Mouse (Mus musculus): ENCODE results near the gene Hivep3.

DNA sequence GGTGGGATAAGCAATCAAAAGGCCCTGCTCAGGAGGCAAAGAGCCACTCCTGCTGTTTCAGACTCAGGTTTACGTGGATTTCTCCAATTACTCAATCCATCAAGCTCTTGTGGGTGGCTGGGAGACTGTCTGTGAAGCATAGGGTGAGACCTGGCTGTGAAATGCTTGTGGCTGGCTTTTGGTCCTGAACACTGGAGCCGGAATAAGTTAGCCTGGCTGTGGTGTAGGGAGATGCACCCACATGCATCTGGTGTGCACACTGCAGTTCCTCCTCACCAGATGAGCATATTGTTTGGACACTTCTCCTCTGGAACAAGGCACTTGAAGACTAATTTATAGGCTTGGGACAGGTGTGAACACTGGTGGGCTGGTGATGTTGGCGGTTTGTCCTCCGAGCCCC is 170.7 kb downstream of the Hivep3 start:
- TF ChIP-seq POLR2A (IDR thresholded peaks at IDR 0.05; ENCODE audit: borderline replicate concordance, extremely low read depth, low read depth, low read length) (no peak), CTCF (IDR thresholded peaks at IDR 0.05; ENCODE audit: insufficient read depth, low read length) (no peak)

Measured in lung, adult 2 months (tissue).